Mouse (Mus musculus) right cerebral cortex, postnatal 14 days (tissue): ENCODE measurements around the gene Cyp2s1.

Experiments
- DNase-seq: peaks from one replicate; pipeline ENCODE4 v3.0.0; 2022

Cyp2s1 gene

GRCm38 (mm10) chr7:25780753-25781152 is 36.0 kb downstream of the Cyp2s1 start:
- no peak for DNase-seq

GRCm38 (mm10) chr7:25780021-25780420 is 36.7 kb downstream of the Cyp2s1 start:
- no peak for DNase-seq

DNA sequence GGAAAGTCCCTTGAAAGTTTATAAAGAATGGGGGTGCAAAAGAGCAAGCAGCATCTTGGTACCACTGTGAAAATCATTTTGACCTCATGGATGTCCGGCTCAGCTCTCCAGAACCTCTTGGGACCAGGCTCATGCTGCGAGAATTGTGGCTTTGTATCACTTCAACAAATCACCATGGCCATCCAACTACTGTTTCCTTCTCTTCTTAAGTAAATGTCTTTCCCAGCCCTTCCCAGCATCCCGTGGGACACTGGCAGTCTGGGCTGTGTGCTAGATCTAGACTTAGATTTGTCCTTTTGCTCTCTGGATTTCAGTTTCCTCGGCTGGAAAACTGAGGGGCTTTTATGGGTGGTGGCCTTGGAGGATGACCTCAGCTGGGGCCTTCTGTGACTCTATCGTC is 48.5 kb downstream of the Cyp2s1 start:
- DNase-seq, result no peak

- no peak for DNase-seq
These were observed 50.6 kb downstream of the Cyp2s1 start for GRCm38 (mm10) chr7:25766108-25766507.

- no peak for DNase-seq
These were observed 52.5 kb downstream of the Cyp2s1 start for GRCm38 (mm10) chr7:25764221-25764620.

- no peak for DNase-seq
These were observed 53.0 kb downstream of the Cyp2s1 start for GRCm38 (mm10) chr7:25763678-25764077.

- no peak for DNase-seq
These were observed 55.4 kb downstream of the Cyp2s1 start for GRCm38 (mm10) chr7:25761354-25761753.

GRCm38 (mm10) chr7:25756011-25756410 is 60.7 kb downstream of the Cyp2s1 start:
- peak; percentile 95 for DNase-seq

DNA sequence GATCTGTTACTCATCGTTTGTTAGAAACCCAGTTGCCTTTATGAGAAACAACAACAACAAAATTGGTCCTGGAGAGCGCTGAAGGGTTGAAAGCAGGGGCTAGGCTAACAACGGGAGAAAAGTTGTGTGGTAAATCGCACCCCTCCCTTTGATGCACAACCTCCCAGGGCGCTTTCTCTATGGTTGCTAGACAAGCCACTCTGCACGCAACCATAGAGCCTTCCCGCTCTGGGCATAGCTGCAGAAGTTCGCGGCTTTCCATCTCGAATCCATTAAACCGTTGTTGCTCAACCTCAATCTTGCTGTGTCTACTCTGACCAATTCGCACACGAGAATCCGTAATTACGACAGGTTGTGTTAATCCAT is 61.3 kb downstream of the Cyp2s1 start:
- peak; percentile 59 for DNase-seq

- peak; percentile 99 for DNase-seq
These were observed 61.8 kb downstream of the Cyp2s1 start, which contains the start of gene Hnrnpul1 for GRCm38 (mm10) chr7:25754738-25755467. Gene Hnrnpul1, minus strand, starts transcription at chr7:25754757.

DNA sequence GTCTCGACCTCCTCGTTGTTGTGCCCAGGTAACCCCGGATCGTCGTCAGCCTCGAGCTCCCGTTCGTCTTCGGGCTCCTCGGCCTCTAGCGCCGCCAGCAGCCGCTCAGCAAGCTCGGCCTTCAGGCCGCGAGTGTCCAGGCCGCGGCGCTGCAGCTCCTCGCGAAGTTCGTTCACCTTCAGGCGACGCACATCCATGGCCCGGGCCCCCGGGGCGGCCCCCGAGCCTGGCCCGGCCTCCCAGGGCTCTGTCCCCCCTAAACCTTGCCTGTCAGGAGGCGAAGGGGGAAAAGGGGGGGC is 62.3 kb downstream of the Cyp2s1 start:
- DNase-seq, result no peak

- peak; percentile 53 for DNase-seq
These were observed 62.9 kb downstream of the Cyp2s1 start for GRCm38 (mm10) chr7:25753643-25754438.

DNA sequence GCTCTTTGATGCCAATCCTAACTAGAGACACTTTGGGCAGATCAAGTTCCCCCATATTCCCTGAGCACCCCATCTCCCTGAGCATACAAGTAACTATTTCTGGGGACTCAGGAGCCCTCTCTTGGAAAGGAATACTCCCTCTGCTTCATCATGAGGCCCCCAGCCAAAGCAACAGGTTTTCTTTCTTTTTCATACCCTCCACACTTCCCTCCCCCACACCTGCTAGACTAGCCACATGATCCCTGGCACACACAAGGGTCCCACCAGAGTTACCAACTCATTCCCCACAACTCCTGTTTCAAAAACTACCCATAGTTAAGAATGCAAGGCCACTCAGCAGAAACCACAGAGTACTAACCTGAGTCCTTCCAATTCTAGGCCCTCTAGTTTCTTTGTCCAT is 63.6 kb downstream of the Cyp2s1 start:
- DNase-seq, result no peak
